ENCODE assay signal across 8 mouse cellular contexts in the genomic region with DNA sequence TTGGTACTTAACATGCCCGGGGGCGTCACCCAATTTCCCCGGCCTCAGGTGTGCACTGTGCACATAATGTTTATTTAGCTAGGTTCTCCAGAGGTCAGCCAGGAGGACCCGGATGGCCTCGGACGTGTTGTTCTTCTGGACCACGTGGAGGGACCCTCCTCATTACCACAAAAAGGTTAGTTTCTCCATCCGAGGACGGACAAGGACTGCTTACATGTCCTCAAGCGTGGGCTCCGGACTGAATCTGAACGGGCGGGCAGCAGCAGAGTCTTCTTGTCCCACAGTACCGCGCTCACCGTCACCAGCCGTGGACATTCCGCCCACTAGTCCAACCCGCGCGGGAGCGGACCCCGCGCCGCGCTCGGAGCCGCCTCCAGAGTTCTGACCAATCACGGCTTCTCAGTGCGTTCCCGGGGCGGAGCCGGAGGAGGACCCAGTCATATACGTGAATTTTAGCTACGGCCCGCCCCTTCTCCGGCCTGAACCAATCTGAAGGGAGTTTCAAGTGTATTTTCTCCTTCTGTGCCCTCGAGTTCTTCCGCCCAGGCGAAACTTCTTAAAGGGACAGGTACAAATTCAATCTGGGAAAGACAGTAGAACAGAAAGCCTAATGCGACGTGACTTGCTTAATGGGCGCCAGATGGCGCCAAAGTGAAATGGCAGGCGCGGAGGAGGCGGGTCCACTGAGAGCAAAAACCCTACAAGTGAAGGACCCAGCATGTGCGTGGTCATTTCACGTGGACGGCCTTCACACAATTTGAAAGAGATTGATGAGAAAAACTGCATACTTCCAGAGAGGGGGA. TPM values are rescaled to one million over a fixed set of nuclear protein-coding genes. Genes with fewer than 3 reads are reported as not detected.
DNase-seq lines count a peak whose midpoint lies in the region; ATAC-seq lines count a peak whose summit lies in the region.

A gene (minus strand): TSS at position 401 of the 803 bp plus-strand sequence.

- H3K4me2 ChIP-seq in heart, embryonic 14.5 days (ENCODE audit: low read length) = peak within 1 kb of the TSS; percentile 82
- H3K4me2 ChIP-seq in liver, embryonic 13.5 days = peak within 1 kb of the TSS; percentile 94
- H3K4me2 ChIP-seq in stomach, embryonic 16.5 days (ENCODE audit: low read depth, low read length) = peak within 1 kb of the TSS; percentile 93

- H3K4me3 ChIP-seq in heart, embryonic 14.5 days (ENCODE audit: control insufficient read depth in 1 of 2, insufficient read depth in 1 of 2, low read depth in 1 of 2, low read length in 2 of 2) = peak within 1 kb of the TSS; percentile 75 to 93
- H3K4me3 ChIP-seq in liver, embryonic 13.5 days (replicated peaks) = peak within 1 kb of the TSS; percentile 80
- peak within 1 kb of the TSS; percentile 63 for H3K4me3 ChIP-seq in stomach, embryonic 16.5 days (replicated peaks; ENCODE audit: low read length)

- peak; percentile 96 for DNase-seq in c-Kit-negative CD71-positive TER-119-positive erythroid progenitor cells, embryonic 14.5 days (ENCODE audit: low read depth, low spot score)
- peak; percentile 97 for DNase-seq in fibroblast of lung, adult 2 months (ENCODE audit: low read depth)
- DNase-seq in kidney, postnatal 14 days = peak; percentile 99
- peak; percentile 97 for DNase-seq in liver, embryonic 13.5 days
- peak; percentile 95 for DNase-seq in neural tube, embryonic 10.5 days (ENCODE audit: extremely low spot score, low spot score)

- H3K4me1 ChIP-seq in heart, embryonic 14.5 days (ENCODE audit: control insufficient read depth in 2 of 2, insufficient read depth in 2 of 2, low read length in 2 of 2) = peaks cover 2 to 14% of the 10 kb centered on the region in 2 experiments; a peak in 3 of 4 replicates
- peaks cover 73% of the 10 kb centered on the region for H3K4me1 ChIP-seq in liver, embryonic 13.5 days (replicated peaks)
- H3K4me1 ChIP-seq in stomach, embryonic 16.5 days (ENCODE audit: control insufficient read depth, insufficient read depth, low read length) = peaks cover 4% of the 10 kb centered on the region; the same call in 1 of the 2 replicates

- peak within 1 kb of the TSS; percentile 85 for H3K9ac ChIP-seq in heart, embryonic 14.5 days (ENCODE audit: low read length)
- peak within 1 kb of the TSS; percentile 84 for H3K9ac ChIP-seq in liver, embryonic 13.5 days
- H3K9ac ChIP-seq in stomach, embryonic 16.5 days (ENCODE audit: low read length) = peak within 1 kb of the TSS; percentile 79

- ATAC-seq in CD4-positive, CD25-positive, alpha-beta regulatory T cell, adult 4 months = peak; percentile 98
- ATAC-seq in heart, embryonic 14.5 days (ENCODE audit: insufficient number of reproducible peaks, insufficient read depth, low FRiP score, low read depth) = peak; percentile 98
- peak; percentile 94 for ATAC-seq in liver, embryonic 13.5 days (ENCODE audit: low read depth)
- ATAC-seq in stomach, embryonic 16.5 days (ENCODE audit: insufficient read depth, low FRiP score) = peak; percentile 99

- WGBS in heart, embryonic 14.5 days = under 1% methylated on average over 50 of the region's 50 CpGs
- WGBS in liver, embryonic 13.5 days (ENCODE audit: insufficient replicate concordance) = under 1% methylated on average over 50 of the region's 50 CpGs
- under 1% methylated on average over 50 of the region's 50 CpGs for WGBS in stomach, embryonic 16.5 days

- H3K36me3 ChIP-seq in heart, embryonic 14.5 days (ENCODE audit: control insufficient read depth, insufficient read depth, low read length) = peaks cover 15% of the 10 kb centered on the region
- H3K36me3 ChIP-seq in liver, embryonic 13.5 days = peaks cover 16% of the 10 kb centered on the region
- no peaks in the 10 kb centered on the region for H3K36me3 ChIP-seq in stomach, embryonic 16.5 days (ENCODE audit: control insufficient read depth, insufficient read depth, low read length)

- no peaks in the 10 kb centered on the region for H3K27me3 ChIP-seq in heart, embryonic 14.5 days (ENCODE audit: control insufficient read depth, insufficient read depth, low read length)
- no peaks in the 10 kb centered on the region for H3K27me3 ChIP-seq in liver, embryonic 13.5 days
- H3K27me3 ChIP-seq in stomach, embryonic 16.5 days (ENCODE audit: control insufficient read depth, insufficient read depth, low read length) = no peaks in the 10 kb centered on the region

- H3K9me3 ChIP-seq in heart, embryonic 14.5 days (ENCODE audit: control insufficient read depth, low read length) = no peaks in the 10 kb centered on the region
- H3K9me3 ChIP-seq in liver, embryonic 13.5 days (replicated peaks) = no peaks in the 10 kb centered on the region
- H3K9me3 ChIP-seq in stomach, embryonic 16.5 days (replicated peaks; ENCODE audit: control insufficient read depth, low read length) = no peaks in the 10 kb centered on the region

- H3K27ac ChIP-seq in heart, embryonic 14.5 days (replicated peaks in 1 of 2; ENCODE audit: control insufficient read depth in 1 of 2, insufficient read depth in 1 of 2, low read depth in 2 of 2, low read length in 2 of 2) = peak within 1 kb of the TSS in 1 of 2 experiments; percentile 46; a peak in 2 of 4 replicates
- H3K27ac ChIP-seq in liver, embryonic 13.5 days = peak within 1 kb of the TSS; percentile 67
- peak within 1 kb of the TSS; percentile 67 for H3K27ac ChIP-seq in stomach, embryonic 16.5 days (ENCODE audit: low read length)

RNA-seq across cellular contexts. Expression of the gene that starts here (rescaled TPM):
- 10 to 100 TPM; 39.7 to 50.1 TPM for polyA plus RNA-seq in CD4-positive, CD25-positive, alpha-beta regulatory T cell, adult 4 months (2017; shearing (Covaris generic))
- polyA plus RNA-seq in heart, embryonic 14.5 days (2014; fragmentation: Nextera tagmentation; extraction: Ambion mirVana) = 168 and 172 TPM in 2 replicates
- polyA plus RNA-seq in liver, embryonic 13.5 days (2015; fragmentation: Nextera tagmentation; extraction: Ambion mirVana) = 134 and 136 TPM in 2 replicates
- polyA plus RNA-seq in stomach, embryonic 16.5 days (2015; fragmentation: Nextera tagmentation; extraction: Ambion mirVana) = 131 and 145 TPM in 2 replicates
